Mouse (Mus musculus): ENCODE measurements around the gene Ckm. TPM values are rescaled to one million over a fixed set of nuclear protein-coding genes. Genes with fewer than 3 reads are reported as not detected.

Ckm gene
- polyA plus RNA-seq, 1 experiment: 0.31 TPM

- no peak for TF ChIP-seq POLR2A (IDR thresholded peaks at IDR 0.05; ENCODE audit: borderline replicate concordance, extremely low read depth, insufficient read depth, insufficient read length, poor library complexity, severe bottlenecking)
- no peak for TF ChIP-seq CTCF (IDR thresholded peaks at IDR 0.05; ENCODE audit: borderline replicate concordance, extremely low read depth, insufficient read depth, insufficient read length)
- no peak for DNase-seq (ENCODE audit: low read depth)
These were observed 32.5 kb downstream of the Ckm start for GRCm38 (mm10) chr7:19437048-19437447.

- TF ChIP-seq CTCF (IDR thresholded peaks at IDR 0.05; ENCODE audit: borderline replicate concordance, extremely low read depth, insufficient read depth, insufficient read length) (no peak), POLR2A (IDR thresholded peaks at IDR 0.05; ENCODE audit: borderline replicate concordance, extremely low read depth, insufficient read depth, insufficient read length, poor library complexity, severe bottlenecking) (no peak)
- no peak for DNase-seq (ENCODE audit: low read depth)
These were observed 37.0 kb downstream of the Ckm start for GRCm38 (mm10) chr7:19441448-19442091.

- TF ChIP-seq POLR2A (IDR thresholded peaks at IDR 0.05; ENCODE audit: borderline replicate concordance, extremely low read depth, insufficient read depth, insufficient read length, poor library complexity, severe bottlenecking): no peak
- peak; percentile 86 for TF ChIP-seq CTCF (IDR thresholded peaks at IDR 0.05; ENCODE audit: borderline replicate concordance, extremely low read depth, insufficient read depth, insufficient read length)
- peak; percentile 76 for DNase-seq (ENCODE audit: low read depth)
These were observed 38.8 kb downstream of the Ckm start for GRCm38 (mm10) chr7:19443344-19443743.

GRCm38 (mm10) chr7:19444801-19445200, 40.2 kb downstream of the Ckm start:
- TF ChIP-seq POLR2A (IDR thresholded peaks at IDR 0.05; ENCODE audit: borderline replicate concordance, extremely low read depth, insufficient read depth, insufficient read length, poor library complexity, severe bottlenecking) (no peak), CTCF (IDR thresholded peaks at IDR 0.05; ENCODE audit: borderline replicate concordance, extremely low read depth, insufficient read depth, insufficient read length) (no peak)
- no peak for DNase-seq (ENCODE audit: low read depth)

- no peak for DNase-seq (ENCODE audit: low read depth)
- TF ChIP-seq CTCF (IDR thresholded peaks at IDR 0.05; ENCODE audit: borderline replicate concordance, extremely low read depth, insufficient read depth, insufficient read length) (no peak), POLR2A (IDR thresholded peaks at IDR 0.05; ENCODE audit: borderline replicate concordance, extremely low read depth, insufficient read depth, insufficient read length, poor library complexity, severe bottlenecking) (no peak)
These were observed 43.1 kb downstream of the Ckm start for GRCm38 (mm10) chr7:19447689-19448088.

- no peak for TF ChIP-seq CTCF (IDR thresholded peaks at IDR 0.05; ENCODE audit: borderline replicate concordance, extremely low read depth, insufficient read depth, insufficient read length)
- no peak for TF ChIP-seq POLR2A (IDR thresholded peaks at IDR 0.05; ENCODE audit: borderline replicate concordance, extremely low read depth, insufficient read depth, insufficient read length, poor library complexity, severe bottlenecking)
- DNase-seq (ENCODE audit: low read depth): no peak
These were observed 44.6 kb downstream of the Ckm start for GRCm38 (mm10) chr7:19449165-19449564.

- TF ChIP-seq CTCF (IDR thresholded peaks at IDR 0.05; ENCODE audit: borderline replicate concordance, extremely low read depth, insufficient read depth, insufficient read length) (no peak), POLR2A (IDR thresholded peaks at IDR 0.05; ENCODE audit: borderline replicate concordance, extremely low read depth, insufficient read depth, insufficient read length, poor library complexity, severe bottlenecking) (no peak)
- no peak for DNase-seq (ENCODE audit: low read depth)
These were observed 50.6 kb downstream of the Ckm start for GRCm38 (mm10) chr7:19455186-19455585.

- TF ChIP-seq CTCF (IDR thresholded peaks at IDR 0.05; ENCODE audit: borderline replicate concordance, extremely low read depth, insufficient read depth, insufficient read length): no peak
- no peak for TF ChIP-seq POLR2A (IDR thresholded peaks at IDR 0.05; ENCODE audit: borderline replicate concordance, extremely low read depth, insufficient read depth, insufficient read length, poor library complexity, severe bottlenecking)
- no peak for DNase-seq (ENCODE audit: low read depth)
These were observed 51.4 kb downstream of the Ckm start for GRCm38 (mm10) chr7:19455819-19456495.

GRCm38 (mm10) chr7:19456628-19457027, 52.1 kb downstream of the Ckm start:
- DNase-seq (ENCODE audit: low read depth): no peak
- TF ChIP-seq POLR2A (IDR thresholded peaks at IDR 0.05; ENCODE audit: borderline replicate concordance, extremely low read depth, insufficient read depth, insufficient read length, poor library complexity, severe bottlenecking) (no peak), CTCF (IDR thresholded peaks at IDR 0.05; ENCODE audit: borderline replicate concordance, extremely low read depth, insufficient read depth, insufficient read length) (no peak)

- DNase-seq (ENCODE audit: low read depth): no peak
- TF ChIP-seq CTCF (IDR thresholded peaks at IDR 0.05; ENCODE audit: borderline replicate concordance, extremely low read depth, insufficient read depth, insufficient read length) (no peak), POLR2A (IDR thresholded peaks at IDR 0.05; ENCODE audit: borderline replicate concordance, extremely low read depth, insufficient read depth, insufficient read length, poor library complexity, severe bottlenecking) (no peak)
These were observed 53.0 kb downstream of the Ckm start for GRCm38 (mm10) chr7:19457414-19458071.

- TF ChIP-seq CTCF (IDR thresholded peaks at IDR 0.05; ENCODE audit: borderline replicate concordance, extremely low read depth, insufficient read depth, insufficient read length): peak; percentile 54; the same call in 1 of the 2 replicates
- no peak for TF ChIP-seq POLR2A (IDR thresholded peaks at IDR 0.05; ENCODE audit: borderline replicate concordance, extremely low read depth, insufficient read depth, insufficient read length, poor library complexity, severe bottlenecking)
- peak; percentile 76 for DNase-seq (ENCODE audit: low read depth)
These were observed 53.5 kb downstream of the Ckm start for GRCm38 (mm10) chr7:19458072-19458486.

All from brain, embryonic 14.5 days (tissue).